Mouse (Mus musculus) liver, embryonic 14.5 days (tissue): Measurements from ENCODE around the gene Derl2. TPM values are rescaled to one million over a fixed set of nuclear protein-coding genes. Genes with fewer than 3 reads are reported as not detected.

Experiments used
- ATAC-seq: fragments of 200-750 bp; cut with Nextera tagmentation; 2 replicates; pipeline ENCODE4 v1.8.0; 2017; ENCODE audit warnings: moderate number of reproducible peaks, mild to moderate bottlenecking, moderate library complexity; ENCODE audit not compliant: insufficient read depth
- DNase-seq, 3 experiments: peaks; one replicate each; pipeline ENCODE4 v3.0.0-alpha.2; 2012 to 2013; ENCODE audit warnings: low read depth in 3 of 3, low spot score in 3 of 3
- H3K27ac ChIP-seq: fragments of 300-500 bp; sonication (generic); 2 replicates; pipeline ENCODE4 v1.5.1; 2014; ENCODE audit warnings: moderate library complexity, mild to moderate bottlenecking, control low read depth, inconsistent platforms
- H3K27me3 ChIP-seq: fragments of 300-500 bp; sonication (generic); 2 replicates; pipeline ENCODE4 v1.6.1; 2014; ENCODE audit warnings: mild to moderate bottlenecking, low read length, moderate library complexity; ENCODE audit not compliant: control insufficient read depth, insufficient read depth
- H3K36me3 ChIP-seq: fragments of 300-500 bp; sonication (generic); replicated peaks from 2 replicates; pipeline ENCODE4 v1.6.1; 2014; ENCODE audit warnings: low read depth; ENCODE audit not compliant: control insufficient read depth, insufficient read depth
- H3K4me1 ChIP-seq, 2 experiments: fragments of 200-500 bp in 1 of 2; fragments of 300-500 bp in 1 of 2; sonication (generic) in 1 of 2; replicated peaks; 2 replicates each; pipeline ENCODE4 v1.6.1; 2012 to 2014; ENCODE audit warnings: antibody characterized with exemption in 1 of 2, inconsistent platforms in 1 of 2, low read length in 1 of 2; ENCODE audit not compliant: control insufficient read depth in 2 of 2, insufficient read depth in 2 of 2
- H3K4me2 ChIP-seq: fragments of 300-500 bp; sonication (generic); 2 replicates; pipeline ENCODE4 v1.6.1; 2014; ENCODE audit warnings: low read depth, mild to moderate bottlenecking, control low read depth, moderate library complexity
- H3K4me3 ChIP-seq, 2 experiments: fragments of 200-500 bp in 1 of 2; fragments of 300-500 bp in 1 of 2; sonication (generic) in 1 of 2; 2 replicates each; pipeline ENCODE4 v1.5.1; 2012 to 2014; ENCODE audit warnings: low read depth in 2 of 2, low read length in 2 of 2, mild to moderate bottlenecking in 2 of 2, control low read depth in 1 of 2, inconsistent platforms in 1 of 2, moderate library complexity in 1 of 2; ENCODE audit not compliant: insufficient read depth in 1 of 2
- H3K9ac ChIP-seq: fragments of 300-500 bp; sonication (generic); replicated peaks from 2 replicates; pipeline ENCODE4 v1.6.1; 2014; ENCODE audit warnings: mild to moderate bottlenecking, control low read depth, moderate library complexity
- H3K9me3 ChIP-seq: fragments of 300-500 bp; sonication (generic); 2 replicates; pipeline ENCODE4 v1.6.1; 2016; ENCODE audit warnings: low read length, mixed read lengths; ENCODE audit not compliant: control insufficient read depth
- CTCF ChIP-seq: IDR thresholded peaks from 2 replicates; pipeline ENCODE4 v1.5.1; 2016; ENCODE audit warnings: antibody characterized with exemption, low read depth, control low read depth
- EP300 ChIP-seq: IDR thresholded peaks from 2 replicates; pipeline ENCODE4 v1.6.1; 2016; ENCODE audit warnings: antibody characterized with exemption, low read depth
- WGBS: fragments of 180-500 bp; shearing (Covaris S2); extraction: QIAGEN DNeasy Blood & Tissue Kit; methylation state at CpG from one replicate; pipeline ENCODE4 v1.1.7; 2014; ENCODE audit not compliant: insufficient replicate concordance; 5-methylcytosine and 5-hydroxymethylcytosine counted together
- polyA plus RNA-seq, 2 experiments: library from polyadenylated mRNA; depleted of rRNA in 1 of 2; stranded (reverse) in 1 of 2; unstranded in 1 of 2; fragments of >200 nt; fragmentation: Nextera tagmentation in 1 of 2; extraction: Ambion mirVana in 1 of 2; gene quantifications; 2 replicates each; pipeline versions ENCODE4 v1.2.1 to v1.2.3; 2012 to 2014

Derl2 gene
- polyA plus RNA-seq, 2 experiments: 10.4 to 35.7 TPM

DNA sequence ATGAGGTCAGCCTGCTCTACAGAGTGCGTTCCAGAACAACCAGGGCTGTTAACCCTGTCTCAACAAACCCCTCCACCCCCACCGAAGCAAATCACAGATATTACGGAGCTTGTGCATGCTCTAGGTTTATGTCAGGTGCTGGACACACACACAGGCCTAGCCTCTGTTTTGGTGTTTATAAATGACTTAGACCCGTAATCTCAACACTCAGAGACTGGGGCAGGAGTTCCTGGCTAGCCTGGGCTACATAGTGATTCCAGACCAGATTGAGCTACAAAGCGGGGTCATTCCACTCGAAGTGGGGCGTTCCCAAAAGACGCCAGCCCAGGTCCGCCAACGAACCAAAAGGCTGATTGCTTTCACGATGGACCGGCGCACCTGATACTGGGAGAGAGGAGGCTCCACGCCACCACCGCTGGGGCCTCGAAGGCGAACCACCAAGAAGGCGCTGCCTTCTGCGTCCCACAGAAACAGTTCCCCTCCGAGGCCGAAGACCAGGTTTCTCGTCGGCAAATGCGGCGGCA, 50.3 kb downstream of the Derl2 start:
- Histone ChIP-seq H3K9ac (peak overlapping the region; percentile 91), H3K9me3 (no peaks in the 10 kb centered on the region), H3K4me3 (peak overlapping the region; percentile 68 to 96), H3K27ac (peak overlapping the region; percentile 81), H3K4me2 (peak overlapping the region; percentile 95), H3K4me1 (peaks cover 17 to 19% of the 10 kb centered on the region in 2 experiments), H3K27me3 (no peaks in the 10 kb centered on the region), H3K36me3 (peaks cover 43% of the 10 kb centered on the region)
- no peak for TF ChIP-seq CTCF
- no peak for TF ChIP-seq EP300
- DNase-seq (peak in 1 of 3 experiments; percentile 29), ATAC-seq (peak; percentile 2; the same call in 1 of the 2 replicates)
- WGBS: 0% methylated on average over 25 of the region's 25 CpGs

DNA sequence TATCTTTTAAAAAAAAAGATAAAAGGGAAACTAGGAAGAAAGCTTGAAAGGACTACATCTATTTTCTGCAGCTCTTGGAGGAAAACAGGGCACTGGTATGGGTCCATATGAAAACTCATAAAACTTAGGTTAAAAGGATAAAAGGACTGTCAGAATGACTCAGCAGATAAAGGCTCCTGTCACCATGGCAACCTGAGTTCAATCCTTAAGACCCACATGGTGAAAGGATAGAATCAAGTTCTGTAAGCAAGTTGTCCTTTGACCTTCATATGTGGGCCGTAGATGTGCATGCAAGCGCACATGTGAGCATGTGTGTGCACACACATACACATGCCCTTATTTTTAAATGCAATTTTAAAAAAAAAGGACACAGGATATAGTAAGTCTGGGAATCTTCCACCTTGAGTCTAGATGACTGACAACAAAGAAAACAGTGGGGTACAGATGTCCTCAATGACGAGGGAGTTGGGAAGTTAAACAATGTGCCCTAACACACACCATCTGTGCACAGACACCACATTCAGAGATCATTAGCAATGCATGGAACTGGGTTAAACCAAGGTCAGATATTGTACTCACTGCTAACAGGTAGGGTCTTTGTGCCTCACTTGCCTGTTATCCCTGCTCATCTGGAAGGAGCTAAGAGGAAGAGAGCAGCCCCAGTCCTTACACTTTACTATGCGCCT, 55.3 kb downstream of the Derl2 start:
- Histone ChIP-seq H3K36me3 (peaks cover 59% of the 10 kb centered on the region), H3K27ac (no peak overlapping the region), H3K27me3 (no peaks in the 10 kb centered on the region), H3K4me3 (no peak overlapping the region), H3K9me3 (no peaks in the 10 kb centered on the region), H3K9ac (no peak overlapping the region), H3K4me2 (no peak overlapping the region), H3K4me1 (peaks cover 8 to 12% of the 10 kb centered on the region in 2 experiments)
- ATAC-seq (no peak), DNase-seq (peak in 1 of 3 experiments; percentile 39)
- no peak for TF ChIP-seq EP300
- no peak for TF ChIP-seq CTCF
- 86% methylated on average over 4 of the region's 4 CpGs for WGBS

DNA sequence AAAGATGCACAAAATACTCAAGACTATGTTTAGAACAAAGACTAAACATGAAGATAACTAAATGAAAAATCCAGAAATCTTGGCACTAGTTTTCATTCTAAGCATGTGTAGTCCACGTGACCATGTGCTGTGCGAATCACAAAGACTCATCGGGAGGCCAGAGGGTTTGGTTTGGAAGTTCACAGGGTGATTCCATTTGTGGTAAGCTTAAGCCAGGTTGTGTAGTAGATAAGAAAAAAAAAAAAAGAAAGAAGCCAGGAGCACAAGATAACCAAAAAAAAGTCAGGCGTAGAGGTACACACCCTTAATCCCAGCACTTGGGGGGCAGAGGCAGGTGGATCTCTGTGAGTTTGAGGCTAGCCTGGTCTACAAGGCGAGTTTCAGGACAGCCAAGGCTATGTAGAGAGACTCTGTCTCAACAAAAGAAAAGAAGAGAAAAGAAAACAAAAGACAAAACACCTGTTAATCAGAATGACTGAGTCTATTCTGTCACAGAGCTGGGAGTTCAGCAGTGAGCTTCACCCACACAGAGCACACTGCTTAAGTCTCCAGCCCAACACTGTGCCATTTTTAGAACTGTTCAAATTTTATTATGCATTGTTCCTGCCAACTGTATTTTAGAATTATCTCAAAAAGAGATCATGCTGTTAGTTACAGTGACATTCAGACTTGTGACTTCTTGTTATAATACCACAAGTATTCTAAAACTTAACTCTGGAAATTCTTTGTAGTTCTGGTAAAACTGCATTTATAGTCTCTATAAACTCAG, 58.7 kb downstream of the Derl2 start:
- H3K4me3 ChIP-seq: no peak overlapping the region
- TF ChIP-seq CTCF (no peak), EP300 (peak; percentile 28; the same call in 1 of the 2 replicates)
- H3K9ac ChIP-seq: no peak overlapping the region
- H3K36me3 ChIP-seq: peaks cover 80% of the 10 kb centered on the region
- no peak overlapping the region for H3K4me2 ChIP-seq
- 48% methylated on average over 5 of the region's 5 CpGs for WGBS
- no peaks in the 10 kb centered on the region for H3K9me3 ChIP-seq
- H3K4me1 ChIP-seq: peaks cover 0 to 7% of the 10 kb centered on the region in 2 experiments; a peak in 3 of 4 replicates
- ATAC-seq (0 out of 2 replicates have a peak, but pooled peaks have one; percentile 13), DNase-seq (peak in 1 of 3 experiments; percentile 32)
- no peaks in the 10 kb centered on the region for H3K27me3 ChIP-seq
- H3K27ac ChIP-seq: no peak overlapping the region

Other genes with a start within 250 kb of the Derl2 start
- 0.10 and 0.12 TPM in 2 replicates for gene Scimp, start 207.3 kb downstream of the Derl2 start, polyA plus RNA-seq (2012; rRNA removed)
- 0.51 and 0.64 TPM in 2 replicates for gene Scimp, start 207.3 kb downstream of the Derl2 start, polyA plus RNA-seq (2014; fragmentation: Nextera tagmentation; extraction: Ambion mirVana)
- gene Rabep1, start 175.1 kb downstream of the Derl2 start, polyA plus RNA-seq (2012; rRNA removed): 2.1 and 3.7 TPM in 2 replicates
- gene Rabep1, start 175.1 kb downstream of the Derl2 start, polyA plus RNA-seq (2014; fragmentation: Nextera tagmentation; extraction: Ambion mirVana): 9.1 and 10.3 TPM in 2 replicates
- 26.5 and 41.5 TPM in 2 replicates for gene Nup88, start 49.9 kb downstream of the Derl2 start, polyA plus RNA-seq (2012; rRNA removed)
- 60.9 and 61.0 TPM in 2 replicates for gene Nup88, start 49.9 kb downstream of the Derl2 start, polyA plus RNA-seq (2014; fragmentation: Nextera tagmentation; extraction: Ambion mirVana)
- gene Rpain, start 49.6 kb downstream of the Derl2 start, polyA plus RNA-seq (2012; rRNA removed): 49.4 and 60.2 TPM in 2 replicates
- 109 and 113 TPM in 2 replicates for gene Rpain, start 49.6 kb downstream of the Derl2 start, polyA plus RNA-seq (2014; fragmentation: Nextera tagmentation; extraction: Ambion mirVana)
- gene C1qbp, start 36.8 kb downstream of the Derl2 start, polyA plus RNA-seq (2012; rRNA removed): 72.4 and 129 TPM in 2 replicates
- 162 and 186 TPM in 2 replicates for gene C1qbp, start 36.8 kb downstream of the Derl2 start, polyA plus RNA-seq (2014; fragmentation: Nextera tagmentation; extraction: Ambion mirVana)
- 4.4 and 6.2 TPM in 2 replicates for gene Dhx33, start 15.4 kb downstream of the Derl2 start, polyA plus RNA-seq (2012; rRNA removed)
- 4.9 and 5.8 TPM in 2 replicates for gene Dhx33, start 15.4 kb downstream of the Derl2 start, polyA plus RNA-seq (2014; fragmentation: Nextera tagmentation; extraction: Ambion mirVana)
- 8.0 and 13.3 TPM in 2 replicates for gene Mis12, start 230 bp downstream of the Derl2 start, polyA plus RNA-seq (2012; rRNA removed)
- gene Mis12, start 230 bp downstream of the Derl2 start, polyA plus RNA-seq (2014; fragmentation: Nextera tagmentation; extraction: Ambion mirVana): 14.7 and 15.8 TPM in 2 replicates
- gene 6330403K07Rik, start 13.7 kb upstream of the Derl2 start, polyA plus RNA-seq (2012; rRNA removed): 1.7 and 2.4 TPM in 2 replicates
- gene 6330403K07Rik, start 13.7 kb upstream of the Derl2 start, polyA plus RNA-seq (2014; fragmentation: Nextera tagmentation; extraction: Ambion mirVana): 0.86 and 1.1 TPM in 2 replicates
- 0.08 and 0.17 TPM in 2 replicates for gene Nlrp1a, start 124.9 kb upstream of the Derl2 start, polyA plus RNA-seq (2012; rRNA removed)
- gene Nlrp1a, start 124.9 kb upstream of the Derl2 start, polyA plus RNA-seq (2014; fragmentation: Nextera tagmentation; extraction: Ambion mirVana): 0.19 and 0.32 TPM in 2 replicates
- gene Nlrp1b, start 210.9 kb upstream of the Derl2 start, polyA plus RNA-seq (2012; rRNA removed): 0.10 and 0.11 TPM in 2 replicates
- 0.04 TPM in 1 of 2 replicates, not detected in the other for gene Nlrp1b, start 210.9 kb upstream of the Derl2 start, polyA plus RNA-seq (2014; fragmentation: Nextera tagmentation; extraction: Ambion mirVana)